Mouse (Mus musculus): ENCODE measurements around the gene Gm21731.
A peak's percentile ranks its signal among the peaks of the same experiment; 100 is the strongest.
"Not testable (repeated sequence)": the region's sequence is repeated elsewhere in the genome, so short reads cannot be mapped to it uniquely, and the experiment has no call there.

Gm21731 gene

DNA sequence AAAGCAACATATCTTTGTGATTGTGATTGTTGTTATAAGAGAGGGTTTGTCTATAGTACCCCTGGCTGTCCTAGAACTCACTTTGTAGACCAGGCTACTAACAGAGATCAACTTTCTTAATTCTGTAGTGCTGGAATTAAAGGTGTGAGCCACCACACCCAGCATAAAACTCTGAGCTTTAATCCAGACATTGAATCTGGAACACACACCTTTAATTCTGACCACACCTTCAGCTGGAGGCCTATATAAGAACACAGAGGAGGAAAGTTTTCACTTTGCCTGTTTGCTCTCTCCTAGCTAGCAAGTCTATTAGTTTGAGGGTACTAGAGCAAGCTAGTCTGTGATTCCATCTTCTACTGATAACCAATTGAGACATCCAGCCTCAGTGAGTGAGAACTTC lies at the start of gene Gm21731:
Gm21731 (plus strand) TSS at position 301 of the 400 bp plus-strand sequence.
- not testable (repeated sequence) for DNase-seq

DNA sequence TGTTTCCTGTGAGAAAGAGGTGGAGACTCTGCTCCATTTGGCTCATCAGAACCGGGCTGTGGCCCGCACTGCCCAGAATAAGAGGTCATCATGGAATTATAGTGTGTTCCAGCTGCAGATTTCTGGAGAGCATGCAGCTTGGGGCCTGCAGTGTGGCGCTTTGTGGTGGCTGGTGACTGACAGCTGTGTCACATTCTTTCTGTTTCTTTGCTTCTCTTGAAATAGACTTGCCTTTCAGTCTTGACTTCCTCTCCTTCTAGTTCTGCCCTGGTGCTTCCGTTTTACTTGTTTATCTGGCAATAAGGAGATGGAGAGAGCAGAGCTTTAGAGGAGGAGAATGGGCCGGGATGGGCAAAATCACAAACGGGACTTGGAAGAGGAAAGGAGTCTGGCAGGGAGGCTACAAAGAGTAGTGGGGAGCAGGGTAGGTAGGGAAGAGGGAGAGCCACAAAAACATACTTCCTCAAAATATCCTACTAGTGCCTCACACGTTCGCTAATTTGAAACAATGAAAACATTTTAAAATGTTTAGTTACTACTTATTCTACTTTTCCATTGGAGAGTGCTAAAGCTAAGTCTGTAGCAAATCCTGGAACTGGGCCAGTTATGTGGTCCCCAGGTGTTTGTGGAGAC lies 42.6 kb upstream of the Gm21731 start:
- not testable (repeated sequence) for DNase-seq

DNA sequence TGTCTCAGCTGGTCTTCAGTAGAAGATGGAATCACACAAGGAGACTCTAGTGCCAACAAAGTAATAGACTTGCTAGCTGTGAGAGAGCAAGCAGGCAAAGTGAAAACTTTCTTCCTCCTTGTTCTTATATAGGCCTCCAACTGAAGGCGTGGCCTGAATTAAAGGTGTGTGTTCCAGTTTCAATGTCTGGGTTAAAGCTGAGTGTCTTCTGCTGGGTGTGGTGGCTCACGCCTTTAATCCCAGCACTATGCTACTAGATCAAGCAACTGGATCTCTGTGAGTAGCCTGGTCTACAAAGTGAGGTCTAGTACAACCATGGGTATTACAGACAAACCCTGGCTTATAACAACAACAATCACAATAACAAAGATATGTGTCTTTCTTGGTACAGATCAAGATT lies 23.1 kb upstream of the Gm21731 start, which contains the start of gene Gm21762:
Gm21762 (minus strand) TSS at position 101 of the 400 bp plus-strand sequence.
- DNase-seq: not testable (repeated sequence)

DNA sequence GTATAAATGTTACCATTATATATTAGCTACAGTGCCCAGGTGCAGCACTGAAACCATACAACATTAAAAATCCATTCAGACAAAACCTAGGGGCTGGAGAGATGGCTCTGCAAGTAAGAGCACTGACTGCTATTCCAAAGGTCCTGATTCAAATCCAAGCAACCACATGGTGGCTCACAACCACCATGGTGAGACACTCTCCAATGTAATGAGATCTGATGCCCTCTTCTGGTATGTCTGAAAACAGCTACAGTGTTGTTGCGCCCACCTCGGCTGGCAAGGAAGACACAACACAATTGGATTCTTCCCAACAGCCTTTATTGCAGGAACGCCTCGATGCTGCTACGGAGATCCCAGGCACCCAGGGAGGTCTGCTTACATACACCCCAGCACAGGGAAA lies 18.0 kb upstream of the Gm21731 start:
- not testable (repeated sequence) for DNase-seq

DNA sequence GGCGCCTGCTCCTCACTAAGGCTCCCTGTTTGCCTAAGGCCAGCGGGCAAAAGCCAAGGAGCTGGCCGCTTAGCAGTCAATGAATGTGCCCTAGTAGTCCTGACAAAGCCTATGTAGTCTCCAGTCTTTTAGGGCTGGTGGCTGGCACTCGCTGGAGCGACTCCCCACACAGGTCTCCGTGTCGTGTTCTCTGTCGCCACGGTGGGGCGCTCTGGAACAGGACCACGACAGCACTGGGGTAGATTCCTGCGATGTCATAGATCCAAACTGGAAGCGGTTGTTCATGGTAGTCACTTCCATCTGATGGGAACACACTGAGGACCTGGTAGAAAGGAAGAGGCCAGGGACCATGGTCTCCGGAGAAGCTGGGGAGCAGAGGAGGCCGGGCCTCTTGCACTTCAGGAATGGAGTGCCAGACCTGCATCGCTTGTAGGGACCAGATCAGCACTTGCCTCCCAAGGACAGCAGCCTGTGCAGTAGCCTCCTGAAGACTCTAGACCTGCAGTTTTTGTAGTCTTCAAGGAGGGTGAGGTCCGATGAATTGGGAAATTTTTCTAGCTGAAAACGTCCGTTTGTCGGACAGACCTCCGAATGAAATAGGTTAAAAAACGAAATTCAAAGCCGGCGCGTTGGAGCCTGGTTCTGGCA lies 15.8 kb upstream of the Gm21731 start:
- DNase-seq: peak in 1 of 2 experiments; percentile 6

DNA sequence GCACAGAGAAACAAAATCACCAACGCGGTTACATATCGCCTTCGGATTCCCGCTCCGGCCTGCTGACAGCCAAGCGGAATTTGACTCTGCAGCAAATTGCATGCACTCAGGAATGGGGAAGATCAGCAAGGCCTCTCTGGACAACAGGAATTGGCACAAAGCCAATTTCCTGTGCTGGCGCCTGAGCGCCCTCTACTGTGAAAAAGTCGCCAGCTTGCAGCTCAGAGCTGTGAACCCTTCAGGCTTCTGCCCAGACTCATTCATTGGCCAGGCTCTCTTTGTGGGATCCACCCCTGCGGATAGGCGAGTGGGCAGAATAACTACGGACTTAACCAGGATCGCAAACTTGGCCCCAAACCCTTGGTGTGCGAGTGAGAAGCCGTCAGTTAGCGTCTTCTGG lies 7.1 kb upstream of the Gm21731 start:
- not testable (repeated sequence) for DNase-seq

DNA sequence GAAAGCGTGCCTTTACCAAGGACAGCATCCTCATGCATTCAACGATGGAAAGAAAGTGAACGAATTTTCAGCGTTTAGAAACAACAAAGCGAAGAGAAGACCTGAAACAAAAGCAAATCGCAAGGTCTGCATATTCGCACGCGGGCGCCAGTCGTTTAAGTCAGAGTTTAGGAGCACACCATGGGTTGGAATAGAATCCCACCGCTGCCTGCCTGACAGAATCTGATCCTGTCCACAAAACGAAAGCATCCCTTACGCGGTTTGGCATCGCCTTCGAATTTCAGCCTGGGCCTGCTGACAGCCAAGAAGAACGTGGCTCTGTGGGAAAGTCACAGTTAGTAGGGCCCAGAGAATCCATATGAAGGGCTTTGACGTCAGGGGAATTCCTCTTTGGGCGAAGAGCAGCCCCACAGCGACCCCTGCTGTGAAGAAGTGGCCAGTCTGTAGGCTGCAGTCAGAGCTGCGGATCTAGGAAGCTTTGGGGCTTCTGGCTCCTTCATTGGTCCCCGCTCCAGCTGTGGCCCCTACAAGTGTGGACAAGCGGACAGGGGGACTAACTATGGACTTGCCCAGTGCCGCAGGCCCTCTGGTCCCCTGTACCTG lies 6.4 kb upstream of the Gm21731 start:
- not testable (repeated sequence) for DNase-seq

DNA sequence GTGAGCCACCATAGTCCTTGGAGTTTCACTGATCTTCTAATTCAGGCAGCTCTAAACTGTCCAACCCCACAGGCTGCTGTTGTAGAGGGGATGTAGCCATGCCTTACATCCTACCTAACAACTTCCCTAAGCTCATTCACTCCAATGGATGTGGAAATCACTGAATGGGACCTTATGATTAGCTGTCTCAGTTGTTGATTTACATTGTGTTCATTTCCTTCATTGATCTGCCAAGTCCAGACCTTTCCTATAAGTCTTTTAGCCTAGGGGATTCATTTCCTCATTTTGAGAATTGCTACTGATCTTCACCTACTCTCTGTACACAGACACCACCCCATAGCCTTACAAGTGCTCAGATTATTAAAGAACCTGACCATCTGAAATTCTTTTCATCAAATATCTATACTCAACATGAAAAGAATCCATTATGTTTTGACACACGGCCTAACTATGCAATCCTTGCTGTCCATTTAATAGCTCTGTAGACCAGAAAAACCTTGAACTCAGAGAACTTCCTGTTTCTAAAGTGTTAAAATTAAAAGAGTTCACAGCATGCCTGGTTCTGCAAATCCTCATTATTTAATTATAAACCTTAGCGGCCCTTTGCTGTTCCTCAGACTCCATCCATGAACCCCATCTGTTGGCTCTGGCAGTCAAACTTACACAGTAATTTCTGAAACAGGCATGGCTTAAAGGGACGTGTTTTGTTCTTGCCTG lies 12.5 kb downstream of the Gm21731 start:
- DNase-seq: not testable (repeated sequence)

DNA sequence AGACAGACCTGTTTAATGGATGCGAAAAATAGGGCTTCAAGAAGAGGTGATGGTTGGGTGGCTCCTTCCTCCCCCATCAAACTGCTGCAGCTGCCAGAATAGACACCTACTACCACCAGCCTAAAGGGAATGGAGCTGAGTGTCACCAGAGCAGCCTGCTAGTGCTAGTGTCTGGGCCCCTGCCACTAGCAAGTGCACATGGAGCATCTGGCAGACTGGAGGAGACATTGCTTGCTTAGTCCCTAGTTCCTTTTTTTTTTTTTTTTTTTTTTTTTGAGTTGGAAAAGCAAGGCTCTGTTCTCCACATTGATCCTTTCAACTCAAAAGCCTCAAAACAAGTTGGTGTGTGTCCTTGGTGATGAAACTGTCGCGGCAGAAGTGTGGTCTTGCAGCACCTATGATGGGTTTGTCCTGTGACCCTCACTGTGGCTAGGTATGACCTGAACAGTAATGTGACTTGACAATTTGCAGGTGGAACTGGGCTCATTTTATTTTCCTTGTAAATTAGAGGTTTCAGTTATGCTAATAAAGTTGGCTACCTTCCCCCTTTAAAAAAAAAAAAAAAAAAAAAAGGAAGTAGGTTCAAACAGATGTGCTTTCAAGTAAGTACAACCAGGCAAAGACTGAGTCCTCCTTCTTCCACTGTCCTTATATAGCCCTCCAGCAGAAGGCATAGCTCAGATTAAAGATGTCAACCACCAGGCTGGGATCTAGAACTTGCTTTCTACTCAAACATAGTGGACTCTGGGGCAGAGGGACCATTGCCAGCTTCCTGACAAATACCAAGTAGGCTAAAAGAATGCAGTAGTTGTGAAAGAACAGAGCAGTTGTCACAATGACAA lies 20.1 kb downstream of the Gm21731 start:
- DNase-seq: not testable (repeated sequence)

DNA sequence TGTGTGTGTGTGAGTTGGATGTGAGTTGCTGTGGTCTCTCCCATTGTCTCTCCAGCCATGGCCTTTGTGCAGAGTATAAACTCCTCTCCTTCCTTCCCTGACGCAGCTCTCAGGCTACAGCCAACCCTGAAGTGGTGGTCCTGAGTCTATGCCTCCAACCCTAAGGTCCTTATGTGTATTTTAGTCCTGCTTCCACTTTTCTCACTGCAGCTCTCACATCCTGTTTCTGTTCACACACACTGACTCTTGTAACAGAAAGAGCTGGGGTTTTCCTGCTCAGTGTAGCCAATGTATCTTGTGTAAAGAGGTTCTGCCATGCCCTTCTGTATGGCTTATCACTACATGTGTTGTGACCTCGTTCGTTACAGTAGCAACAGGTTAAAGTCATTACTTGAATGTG lies 20.8 kb downstream of the Gm21731 start:
- not testable (repeated sequence) for DNase-seq

DNA sequence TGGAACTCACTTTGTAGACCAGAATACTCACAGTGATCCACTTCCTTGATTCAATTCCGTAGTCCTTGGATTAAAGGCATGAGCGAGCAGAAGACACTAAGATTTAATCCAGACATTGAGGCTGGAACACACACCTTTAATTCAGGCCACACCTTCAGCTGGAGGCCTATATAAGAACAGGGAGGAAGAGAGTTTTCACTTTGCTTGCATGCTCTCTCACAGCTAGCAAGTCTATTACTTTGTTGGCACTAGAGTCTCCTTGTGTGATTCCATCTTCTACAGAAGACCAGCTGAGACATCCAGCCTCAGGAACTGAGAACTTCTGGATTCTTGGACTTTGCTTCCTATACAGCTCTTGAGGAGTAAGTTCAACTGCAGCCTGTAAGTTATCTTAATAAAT lies 24.0 kb downstream of the Gm21731 start, which contains the start of gene AF067061:
AF067061 (plus strand) TSS at position 245 of the 400 bp plus-strand sequence.
- not testable (repeated sequence) for DNase-seq

DNA sequence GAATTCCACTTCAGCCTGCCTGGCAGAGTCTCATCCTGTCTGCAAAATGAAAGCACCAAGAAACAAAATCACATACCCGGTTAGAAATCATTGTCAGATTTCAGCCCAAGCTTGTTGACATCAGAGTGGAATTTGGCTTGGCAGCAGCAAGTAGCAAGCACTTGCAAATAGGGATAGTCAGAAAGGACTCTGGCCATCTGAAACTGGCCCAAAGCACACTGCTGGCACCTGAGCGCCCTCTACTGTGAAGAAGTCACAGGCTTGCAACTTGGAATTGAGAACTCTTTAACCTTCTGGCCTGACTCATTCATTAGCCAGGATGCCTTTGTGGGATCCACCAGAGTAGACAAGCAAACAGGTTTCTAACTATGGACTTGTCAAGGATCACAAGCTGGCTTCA lies 38.9 kb downstream of the Gm21731 start:
- DNase-seq: not testable (repeated sequence)

DNA sequence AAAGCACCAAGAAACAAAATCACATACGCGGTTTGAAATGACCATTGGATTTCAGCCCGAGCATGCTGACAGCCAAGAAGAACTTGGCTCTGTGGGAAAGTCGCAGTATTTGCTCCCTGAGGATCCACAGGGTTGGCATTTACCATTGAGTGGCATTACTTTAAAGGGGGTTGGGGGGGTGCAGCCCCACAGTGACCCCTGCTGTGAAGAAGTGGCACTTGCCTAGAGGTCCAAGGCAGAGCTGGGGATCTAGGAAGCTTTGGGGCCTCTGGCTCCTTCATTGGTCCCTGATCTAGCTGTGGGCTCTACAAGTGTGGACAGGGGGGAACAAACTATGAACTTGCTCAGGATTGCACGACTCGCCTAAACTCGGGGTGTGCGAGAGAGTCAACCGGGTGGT lies 39.9 kb downstream of the Gm21731 start:
- no peak for DNase-seq

All from cerebellum, postnatal 36 days (tissue).